Mouse (Mus musculus): ENCODE results near the gene Fam20b.

Fam20b gene

DNA sequence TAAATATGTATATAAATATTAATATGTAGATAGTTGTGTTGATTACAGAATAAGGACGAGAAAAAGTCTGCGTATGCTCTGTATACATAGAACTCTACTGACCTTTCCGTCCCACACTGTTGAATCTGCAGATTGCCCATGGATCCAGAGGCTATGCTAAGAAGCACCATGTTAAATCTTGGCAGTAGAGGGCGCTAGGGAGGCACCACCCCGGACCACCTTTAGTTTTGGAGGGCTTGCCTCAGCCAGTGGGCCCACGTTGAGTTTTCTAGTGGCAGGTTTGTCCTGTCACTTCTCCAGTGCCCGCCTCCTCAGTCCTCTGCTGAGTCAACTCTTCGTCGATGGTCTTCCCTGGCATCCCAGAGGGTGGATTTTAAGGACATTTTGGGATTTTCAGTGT is 11.9 kb upstream of the Fam20b start:
- DNase-seq (ENCODE audit: low read depth, low spot score), result no peak

DNA sequence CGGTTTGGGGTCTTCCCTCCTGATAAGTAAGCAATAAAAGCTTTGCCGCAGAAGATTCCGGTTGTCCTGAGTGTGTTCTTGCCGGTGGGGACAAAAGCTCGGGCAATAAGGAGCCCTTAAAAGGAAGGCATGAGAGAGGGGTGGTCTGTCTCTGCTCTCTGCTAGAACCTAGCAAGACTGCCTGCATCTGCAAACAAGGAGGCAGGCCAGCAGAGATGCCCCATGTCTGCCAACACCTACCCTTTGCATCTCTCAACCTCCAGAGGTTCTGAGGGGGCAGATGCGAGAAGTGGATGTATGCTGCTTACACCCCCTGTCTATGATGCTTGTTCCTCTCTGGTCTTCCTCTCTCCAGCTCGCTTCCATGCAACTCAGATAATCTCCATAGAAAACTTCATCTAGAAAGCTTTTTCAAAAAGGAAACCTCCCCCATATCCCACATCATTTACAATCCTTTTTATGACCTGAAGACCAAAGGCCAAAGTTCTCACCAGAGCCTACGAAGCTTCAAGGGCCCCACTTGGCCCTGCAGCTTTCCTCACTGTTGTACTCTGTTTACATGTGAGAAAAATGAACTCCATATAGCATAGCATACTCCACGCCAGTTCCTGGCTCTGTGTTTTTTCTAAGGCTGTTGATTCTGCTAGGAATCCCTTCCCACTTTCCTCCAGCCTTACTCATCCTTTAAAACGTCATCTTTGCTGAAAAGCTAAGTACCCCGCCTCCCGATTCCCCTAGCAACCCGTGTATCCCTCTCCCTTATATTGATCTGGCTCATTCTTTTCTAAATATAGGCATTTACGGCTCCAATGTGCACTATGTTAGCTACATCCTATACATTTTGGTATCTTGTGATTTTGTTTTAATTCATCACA is 8.6 kb upstream of the Fam20b start:
- DNase-seq (ENCODE audit: low read depth, low spot score), result no peak

DNA sequence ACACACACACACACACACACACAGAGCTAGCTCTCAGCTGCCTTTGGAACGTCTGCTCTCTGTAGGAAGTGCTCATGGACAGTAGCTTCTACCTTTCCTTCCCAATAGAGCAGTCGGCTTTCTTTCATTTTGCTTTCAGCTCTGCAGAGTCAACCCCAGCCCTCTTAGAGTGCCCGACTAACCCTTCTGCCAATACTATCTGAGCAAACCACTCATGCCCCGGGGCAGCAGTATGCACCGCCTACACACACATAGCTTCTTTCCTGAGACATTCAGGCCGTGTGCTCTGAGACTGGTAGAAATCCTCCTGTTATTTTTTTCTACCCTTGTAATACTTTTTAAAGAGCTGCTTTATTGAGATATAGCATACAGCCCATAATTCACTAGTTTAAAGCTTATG is 3.2 kb upstream of the Fam20b start:
- no peak for DNase-seq (ENCODE audit: low read depth, low spot score)

DNA sequence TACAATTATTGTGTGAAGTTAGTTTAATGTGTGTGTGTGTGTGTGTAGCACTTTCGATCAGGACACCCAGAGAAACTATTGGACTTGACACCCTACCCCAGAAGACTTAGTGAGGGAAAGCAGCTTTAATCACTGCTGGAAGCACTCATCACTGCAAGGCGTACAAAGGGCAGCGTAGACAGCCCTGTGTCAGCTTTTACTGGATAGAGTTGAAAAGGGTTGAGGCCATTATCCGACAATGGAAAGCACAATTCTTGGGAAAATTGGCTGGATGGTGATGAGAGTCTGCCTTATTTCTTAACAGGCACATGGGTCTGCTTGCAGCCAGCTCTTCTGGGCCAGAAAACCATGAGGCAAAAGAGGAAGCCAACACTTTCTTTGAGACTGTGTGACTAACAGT is 1.2 kb upstream of the Fam20b start:
- no peak for DNase-seq (ENCODE audit: low read depth, low spot score)

DNA sequence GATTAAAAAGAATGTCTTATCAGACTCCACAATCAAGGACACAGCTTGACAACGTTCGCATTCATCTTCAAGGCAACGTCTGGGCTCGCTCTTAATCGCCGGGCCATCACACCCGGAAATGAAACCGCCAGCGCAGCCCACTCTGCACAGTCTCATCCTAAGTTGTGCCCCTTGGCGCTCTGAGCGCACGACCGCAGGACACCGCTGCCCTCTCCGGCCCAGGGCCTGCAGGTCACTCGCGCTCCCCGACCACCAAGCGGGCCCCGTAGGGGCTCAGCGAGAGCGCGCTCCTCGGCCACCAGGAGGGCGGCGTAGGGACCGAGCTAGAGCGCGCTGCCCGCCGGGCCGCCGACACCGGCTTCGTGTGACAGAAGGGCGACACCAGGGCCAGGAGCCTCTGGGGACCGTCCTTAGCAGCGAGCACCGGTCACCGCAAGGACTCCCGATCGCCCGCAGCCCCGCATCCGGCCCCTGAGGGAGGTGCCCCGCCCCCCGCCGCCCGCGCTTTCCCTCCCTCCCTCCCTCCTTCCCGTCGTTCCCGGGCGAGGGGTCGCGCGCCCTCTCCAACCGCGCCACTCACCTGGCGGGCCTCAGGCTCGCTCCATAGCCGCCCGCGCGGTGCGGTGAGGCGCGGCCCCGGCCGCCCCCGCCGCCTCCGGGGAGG is 468 bp downstream of the Fam20b start:
- no peak for DNase-seq (ENCODE audit: low read depth, low spot score)

DNA sequence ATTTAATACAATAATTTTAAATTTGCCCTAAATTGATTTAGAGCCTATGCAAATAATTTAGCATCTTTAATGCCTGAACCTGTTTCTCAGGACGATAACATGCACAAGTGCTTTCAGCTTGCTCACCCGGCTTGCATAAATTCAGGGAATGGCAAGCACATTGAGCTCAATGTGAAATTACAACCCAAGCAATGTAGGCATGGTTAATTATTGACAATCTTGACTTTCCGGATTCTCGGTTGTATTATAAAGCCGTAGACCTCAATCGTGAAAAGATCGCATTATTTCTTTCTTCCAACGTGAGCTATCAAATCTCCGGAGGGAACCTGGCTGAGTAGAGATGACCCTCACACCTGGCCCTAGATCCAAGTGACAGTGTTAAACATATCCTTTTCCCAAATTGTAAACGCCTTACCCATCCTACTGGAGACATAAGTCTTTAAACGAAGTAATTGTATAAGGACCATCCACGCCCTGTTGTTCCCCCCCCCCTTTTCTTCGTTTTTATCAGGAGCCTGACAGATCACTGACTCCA is 1.1 kb downstream of the Fam20b start:
- no peak for DNase-seq (ENCODE audit: low read depth, low spot score)

DNA sequence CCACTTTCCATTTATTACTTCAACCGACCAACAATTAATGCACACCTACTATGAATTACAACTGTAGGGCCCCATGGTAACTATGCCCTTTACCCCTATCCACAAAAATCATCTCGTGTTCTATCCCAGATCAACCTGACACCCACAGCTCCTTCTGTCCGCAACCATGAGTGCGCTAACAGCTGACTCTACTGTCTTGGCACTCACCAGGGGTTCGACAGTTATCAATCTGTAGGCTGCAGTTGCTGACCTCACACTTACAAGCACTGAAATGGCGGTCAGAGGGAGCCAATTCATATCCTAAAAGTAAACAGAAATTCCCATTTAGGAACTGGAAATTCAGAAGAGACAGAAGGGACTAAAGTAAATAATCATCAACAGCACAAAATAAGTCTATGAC is 2.2 kb downstream of the Fam20b start:
- DNase-seq (ENCODE audit: low read depth, low spot score), result no peak

DNA sequence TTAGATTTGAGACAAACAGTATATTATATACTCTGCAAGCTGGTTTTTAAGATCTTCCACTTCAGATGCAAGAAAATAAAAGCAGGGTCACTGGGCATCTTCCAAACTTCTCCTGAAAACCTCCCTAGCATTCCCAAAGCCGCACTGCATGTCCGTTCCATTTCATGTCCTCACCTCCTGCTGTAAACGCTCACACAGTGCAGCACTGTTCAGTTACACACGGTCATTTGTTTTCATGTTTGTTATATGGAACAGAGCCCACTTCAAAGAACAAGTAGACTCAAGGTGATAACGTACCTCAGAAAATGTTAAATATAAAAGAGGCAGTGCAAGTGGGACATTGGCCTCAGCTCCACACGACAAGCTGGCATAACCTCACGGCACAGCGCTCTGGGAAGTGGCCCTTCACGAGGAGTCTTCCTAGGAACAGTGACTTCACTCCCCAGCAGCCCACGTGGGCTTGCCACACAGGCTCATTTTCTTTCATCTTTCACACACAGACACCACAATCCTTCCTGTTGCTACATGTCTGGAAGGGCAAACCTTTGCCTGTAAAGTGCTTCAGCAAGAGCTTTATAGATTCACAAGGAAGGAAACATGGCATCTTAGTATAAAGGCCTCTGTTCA is 8.3 kb downstream of the Fam20b start:
- DNase-seq (ENCODE audit: low read depth, low spot score), result no peak

DNA sequence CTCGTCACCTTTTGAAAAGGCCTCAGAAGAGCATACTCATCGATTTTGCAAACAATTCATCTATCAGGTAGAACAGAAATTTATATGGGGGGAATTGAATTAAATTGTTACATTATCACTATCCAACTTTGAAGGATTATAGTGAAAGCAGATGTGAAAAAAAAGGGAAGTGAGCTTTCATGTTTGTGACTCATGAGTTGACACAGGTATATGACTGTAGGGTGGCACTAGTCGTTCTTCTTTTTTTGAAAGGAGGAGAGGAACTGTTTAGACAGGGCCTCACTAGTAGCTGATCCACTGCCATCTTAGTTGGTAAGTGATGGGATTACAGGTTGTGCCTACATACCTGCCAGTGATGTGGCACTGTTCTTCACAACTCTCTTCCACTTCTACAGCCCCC is 10.2 kb downstream of the Fam20b start:
- no peak for DNase-seq (ENCODE audit: low read depth, low spot score)

DNA sequence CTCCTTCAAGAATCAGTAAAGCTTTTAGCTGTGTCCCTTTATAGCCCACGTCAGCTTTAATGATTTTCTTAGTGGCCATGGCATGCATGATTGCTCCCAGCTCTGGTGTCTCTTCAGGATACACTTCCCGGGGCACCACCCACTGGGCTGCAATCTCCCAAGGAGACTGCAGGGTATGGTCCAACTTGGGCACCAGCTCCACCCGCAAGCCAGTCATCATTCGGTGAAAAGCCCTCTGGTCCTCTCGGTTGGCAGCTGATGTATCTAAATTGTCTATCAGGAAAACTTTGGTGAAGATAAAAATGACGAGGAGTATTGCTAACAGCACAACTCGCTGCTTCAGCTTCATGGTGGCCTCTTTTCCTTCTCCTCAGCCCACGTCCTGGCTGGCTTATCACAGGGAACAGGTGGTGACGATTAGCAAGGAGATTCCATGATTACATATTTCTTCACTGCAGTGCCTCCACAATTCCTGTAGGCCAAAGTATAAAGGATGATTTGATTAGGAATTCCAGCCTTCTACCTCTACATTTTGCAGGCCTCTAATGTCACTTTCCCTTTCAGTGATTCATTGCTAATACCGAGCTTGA is 13.1 kb downstream of the Fam20b start:
- DNase-seq (ENCODE audit: low read depth, low spot score), result no peak

DNA sequence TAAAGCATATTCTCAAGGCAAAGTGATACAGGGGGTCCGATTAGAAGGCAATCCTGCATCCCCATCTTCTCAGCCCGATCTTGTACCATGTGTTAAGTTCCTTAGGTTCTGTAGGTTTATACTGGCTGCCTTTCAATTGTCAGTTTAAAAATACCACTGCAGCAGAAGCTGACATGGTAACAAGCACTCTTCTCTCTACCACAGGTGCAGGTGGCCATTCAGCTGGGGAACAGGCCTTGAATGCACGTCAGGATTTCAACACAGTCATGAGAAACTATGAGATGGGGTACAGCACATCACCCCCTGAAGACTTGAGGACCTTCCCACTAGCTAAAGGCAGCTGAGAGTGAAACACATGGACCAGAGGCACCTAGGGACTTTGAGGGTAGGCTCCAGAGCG is 15.4 kb downstream of the Fam20b start:
- DNase-seq (ENCODE audit: low read depth, low spot score), result no peak

DNA sequence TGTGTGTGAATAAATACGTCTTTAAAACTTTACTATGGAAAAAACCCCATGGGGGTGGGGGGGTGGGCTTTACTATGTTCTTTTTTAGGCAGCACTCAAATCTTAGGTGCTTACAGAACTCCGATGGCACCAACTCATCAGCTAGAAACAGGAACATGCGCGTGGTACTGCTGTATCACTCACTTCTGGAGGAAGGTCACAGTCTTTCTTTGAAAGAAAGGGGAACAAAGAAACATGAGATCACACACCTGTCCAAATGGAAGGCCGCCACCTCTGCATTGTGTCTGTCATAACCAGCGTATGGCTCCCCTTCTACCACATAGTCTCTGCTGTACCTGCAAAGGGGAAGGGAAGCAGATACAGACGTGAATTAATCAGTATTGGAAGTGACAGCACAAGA is 16.7 kb downstream of the Fam20b start:
- DNase-seq (ENCODE audit: low read depth, low spot score), result no peak

DNA sequence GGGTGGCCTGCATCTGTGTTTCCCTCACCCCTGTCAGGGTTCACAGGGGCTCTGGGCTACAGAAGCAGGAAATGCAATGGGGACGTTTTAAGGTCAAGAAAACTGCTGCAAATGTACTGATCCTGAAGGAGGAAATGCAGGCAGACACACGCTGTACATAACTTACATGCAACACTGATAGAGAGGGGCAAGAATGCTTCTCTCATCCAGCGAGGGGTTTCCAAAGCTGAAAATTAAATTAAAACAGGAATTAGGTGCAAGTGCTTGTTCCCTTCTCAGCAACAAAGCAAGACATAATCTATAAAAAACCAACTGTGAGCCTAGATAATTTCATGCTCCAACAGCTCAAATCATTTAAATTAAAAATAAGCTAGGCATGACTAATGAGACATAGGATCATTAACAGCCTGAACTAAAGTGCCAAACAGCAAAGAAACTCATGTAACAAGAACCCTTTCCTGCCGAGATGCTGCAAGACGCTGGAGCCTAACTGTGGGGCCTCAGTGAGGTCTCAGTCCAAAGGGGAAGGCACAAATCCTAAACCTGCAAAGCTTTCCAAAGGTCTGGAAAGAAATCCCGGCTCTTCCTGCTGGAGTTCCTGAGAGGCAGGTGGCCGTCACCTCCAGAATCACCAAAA is 32.7 kb downstream of the Fam20b start:
- DNase-seq (ENCODE audit: low read depth, low spot score), result no peak

DNA sequence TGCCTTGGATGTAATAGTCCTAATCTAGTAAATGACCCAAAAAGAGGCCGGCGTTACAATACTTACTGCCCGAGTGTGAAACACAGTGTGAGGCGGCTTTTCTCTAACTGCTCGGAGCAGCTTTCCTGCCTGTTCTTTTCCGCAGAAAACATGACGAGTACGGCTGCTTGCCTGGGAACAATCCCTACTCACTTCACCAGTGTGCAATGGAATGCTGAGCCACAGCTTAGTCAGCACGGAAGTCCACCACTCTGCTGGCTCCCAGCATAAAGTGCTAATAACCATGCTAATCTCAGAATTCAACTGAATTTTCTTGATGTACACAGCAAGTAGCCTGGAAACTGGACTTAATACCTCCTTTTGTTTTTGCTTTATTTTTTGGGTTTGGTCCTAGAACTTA is 39.3 kb downstream of the Fam20b start:
- DNase-seq (ENCODE audit: low read depth, low spot score), result no peak

DNA sequence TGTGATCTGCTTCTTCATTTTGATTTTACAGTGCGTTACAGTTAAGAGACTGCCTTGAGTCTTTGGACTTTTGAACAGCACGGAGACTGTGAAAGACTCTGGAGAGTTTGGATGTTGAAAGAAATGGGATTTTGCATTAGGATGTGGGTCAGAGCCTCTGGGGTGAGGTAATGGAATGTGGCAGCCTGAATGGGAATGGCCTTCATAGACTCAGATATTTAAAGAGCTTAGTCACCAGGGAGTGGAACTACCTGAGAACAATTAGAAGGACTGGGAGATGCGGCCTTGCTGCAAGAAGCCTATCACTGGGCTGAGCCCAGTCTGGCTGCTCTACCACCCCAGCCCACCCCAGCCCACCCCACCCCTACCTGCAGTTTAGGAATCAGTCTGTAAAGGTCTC is 41.7 kb downstream of the Fam20b start:
- no peak for DNase-seq (ENCODE audit: low read depth, low spot score)

DNA sequence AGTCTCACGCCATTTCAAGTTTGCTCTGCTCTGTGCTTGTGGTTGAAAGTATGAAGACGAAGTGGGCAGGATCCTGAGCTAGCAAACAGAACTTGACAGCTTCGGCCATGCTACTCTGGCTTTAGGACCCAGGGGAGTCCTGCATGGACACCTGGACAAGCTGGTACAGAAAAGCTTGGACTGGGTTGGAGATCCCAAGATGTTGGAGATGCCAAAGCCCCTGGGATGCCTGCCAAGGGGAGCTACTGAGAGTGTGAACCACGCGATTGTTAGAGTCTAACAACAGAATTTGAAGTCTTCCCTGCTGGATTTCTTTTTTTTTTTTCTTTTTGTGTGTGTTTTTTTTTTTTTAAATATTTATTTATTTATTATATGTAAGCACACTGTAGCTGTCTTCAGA is 42.3 kb downstream of the Fam20b start:
- no peak for DNase-seq (ENCODE audit: low read depth, low spot score)

DNA sequence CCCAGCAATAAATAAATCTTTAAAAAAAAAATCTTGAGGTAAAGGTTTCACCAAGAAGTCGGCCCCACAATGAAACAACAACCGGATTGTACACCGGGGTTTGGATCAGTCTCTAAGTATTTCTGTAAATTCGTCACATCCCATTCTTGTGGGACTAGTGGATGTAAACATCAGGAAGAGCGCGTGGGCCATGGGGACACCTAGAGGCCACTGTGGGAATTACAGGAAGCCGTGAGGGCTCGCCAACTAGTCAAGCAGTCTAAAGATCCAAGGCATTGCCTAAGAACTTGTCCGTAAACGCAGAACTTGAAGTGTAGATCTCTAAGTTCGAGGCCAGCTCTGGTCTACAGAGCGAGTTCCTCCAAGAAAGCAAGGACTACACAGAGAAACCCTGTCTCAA is 42.7 kb downstream of the Fam20b start:
- DNase-seq (ENCODE audit: low read depth, low spot score), result no peak

DNA sequence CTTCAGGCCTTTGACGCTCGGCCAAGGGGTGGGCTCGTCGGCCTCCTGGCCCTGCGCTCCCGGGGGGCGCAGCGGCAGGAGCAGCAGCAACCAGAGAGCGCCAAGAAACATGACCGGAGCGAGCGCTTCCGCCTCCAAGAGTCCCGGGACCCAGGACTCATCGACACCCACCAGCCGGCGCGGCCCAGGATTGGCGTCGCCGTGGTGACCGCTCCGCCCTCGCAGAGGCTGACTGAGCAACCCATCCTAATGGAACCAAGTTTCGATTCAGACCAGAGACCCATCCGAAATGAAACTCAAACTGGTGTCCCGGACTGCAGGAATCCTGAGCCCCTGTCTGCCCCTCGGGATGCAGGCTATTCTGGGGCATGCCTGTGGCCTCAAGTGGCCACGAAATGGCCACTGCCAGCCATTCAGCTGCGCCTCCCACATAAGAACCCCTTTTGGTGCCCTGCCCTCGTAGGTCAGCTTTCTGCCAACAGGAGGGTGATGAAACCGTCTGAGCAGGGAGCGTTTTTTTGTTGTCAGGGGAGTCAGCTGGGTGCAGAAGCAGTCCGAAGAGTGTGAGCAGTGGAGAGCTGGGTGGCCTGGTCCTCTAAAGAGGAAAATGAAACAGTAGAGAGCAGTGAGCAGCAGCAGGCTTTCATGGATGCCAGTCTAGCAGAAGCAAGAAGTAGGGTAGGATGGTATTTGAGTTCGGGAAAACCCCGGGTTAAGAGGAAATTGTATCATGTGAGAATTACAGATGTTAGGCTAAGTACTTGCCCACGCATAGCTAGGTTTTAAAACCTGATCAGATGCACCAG is 44.5 kb downstream of the Fam20b start, which contains the start of gene Tor3a:
Gene Tor3a, minus strand, starts transcription at position 162 of the 806 bp plus-strand sequence.
- DNase-seq (ENCODE audit: low read depth, low spot score), result no peak

DNA sequence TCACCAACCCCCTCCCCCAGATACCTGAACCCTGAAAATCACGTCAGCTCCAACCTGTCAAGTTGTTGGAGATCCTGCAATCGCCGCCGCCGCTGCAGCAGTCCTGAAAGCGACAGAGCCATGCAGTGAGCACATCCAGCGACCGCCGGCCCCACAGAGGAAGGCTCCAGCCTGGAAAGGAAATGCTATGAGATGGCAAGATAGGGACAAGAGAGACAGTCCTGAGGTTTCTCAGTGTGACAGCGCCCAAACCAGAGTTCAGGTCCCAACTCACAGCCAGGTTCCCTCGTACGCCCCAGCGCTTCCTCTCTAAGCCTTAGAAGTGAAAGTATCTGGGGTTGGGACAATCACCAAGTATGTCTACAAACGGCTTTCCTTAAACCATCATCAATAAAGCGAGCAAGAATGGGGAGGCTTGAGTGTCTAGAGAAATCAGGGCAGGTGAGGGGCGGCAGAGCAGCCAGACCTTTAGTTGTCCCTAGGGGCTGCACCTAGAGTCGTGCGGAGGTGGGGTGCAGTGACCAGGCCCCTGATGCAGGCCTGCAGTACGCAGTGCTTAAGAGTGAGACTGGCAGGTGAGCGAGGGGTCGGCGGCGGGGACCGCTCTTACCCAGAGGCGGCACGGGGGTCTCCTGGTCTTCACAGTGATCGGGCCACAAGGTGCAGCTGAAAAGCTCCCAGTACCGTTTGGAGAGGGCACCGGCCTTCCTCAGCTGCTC is 45.3 kb downstream of the Fam20b start:
- no peak for DNase-seq (ENCODE audit: low read depth, low spot score)

Data from telencephalon, adult 2 months (tissue).